Mouse (Mus musculus) ES-Bruce4 (cell line): ENCODE measurements around the gene Fam216b.

Experiments
- CTCF ChIP-seq: IDR thresholded peaks from one replicate; pipeline ENCODE4 v1.8.1; 2011; ENCODE audit warnings: low read depth, low read length
- EP300 ChIP-seq: IDR thresholded peaks from 2 replicates; pipeline ENCODE4 v1.6.1; 2011; ENCODE audit warnings: low read depth, low read length; ENCODE audit not compliant: insufficient read depth
- POLR2A ChIP-seq: IDR thresholded peaks from one replicate; pipeline ENCODE4 v1.8.1; 2011; ENCODE audit warnings: low read length; ENCODE audit not compliant: insufficient read depth

- no peak for TF ChIP-seq EP300
- TF ChIP-seq CTCF, result no peak
- TF ChIP-seq POLR2A, result no peak
Observed at GRCm38 (mm10) chr14:78126670-78127069, 37.9 kb upstream of the Fam216b start.
